Mouse (Mus musculus): ENCODE results near the gene Cox10. TPM values are rescaled to one million over a fixed set of nuclear protein-coding genes. Genes with fewer than 3 reads are reported as not detected.

Cox10 gene
- total RNA-seq, 2 experiments from 2014 or later: 22.1 to 24.5 TPM

DNA sequence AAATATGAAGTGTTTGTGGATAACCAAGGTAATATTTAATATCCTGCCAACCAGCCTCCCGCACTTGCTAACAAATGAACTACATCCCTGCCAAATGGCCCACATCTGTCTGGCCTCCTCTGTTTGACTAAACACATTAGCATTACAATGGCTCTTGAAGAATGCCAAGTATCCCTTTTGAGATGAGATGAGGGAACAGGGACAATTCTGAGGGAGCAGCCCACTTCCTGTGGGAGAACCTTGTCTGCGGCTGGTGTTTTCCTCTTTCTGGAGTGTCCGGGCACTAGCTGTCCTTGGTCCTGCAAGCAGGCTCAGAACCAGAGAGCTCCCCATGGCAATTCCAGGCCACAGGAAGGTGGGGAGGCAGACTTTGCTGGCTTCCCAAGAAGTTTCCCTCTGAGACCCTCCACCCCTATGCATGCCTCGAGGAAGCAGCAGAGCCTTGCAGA, 126.5 kb downstream of the Cox10 start:
- DNase-seq: no peak

DNA sequence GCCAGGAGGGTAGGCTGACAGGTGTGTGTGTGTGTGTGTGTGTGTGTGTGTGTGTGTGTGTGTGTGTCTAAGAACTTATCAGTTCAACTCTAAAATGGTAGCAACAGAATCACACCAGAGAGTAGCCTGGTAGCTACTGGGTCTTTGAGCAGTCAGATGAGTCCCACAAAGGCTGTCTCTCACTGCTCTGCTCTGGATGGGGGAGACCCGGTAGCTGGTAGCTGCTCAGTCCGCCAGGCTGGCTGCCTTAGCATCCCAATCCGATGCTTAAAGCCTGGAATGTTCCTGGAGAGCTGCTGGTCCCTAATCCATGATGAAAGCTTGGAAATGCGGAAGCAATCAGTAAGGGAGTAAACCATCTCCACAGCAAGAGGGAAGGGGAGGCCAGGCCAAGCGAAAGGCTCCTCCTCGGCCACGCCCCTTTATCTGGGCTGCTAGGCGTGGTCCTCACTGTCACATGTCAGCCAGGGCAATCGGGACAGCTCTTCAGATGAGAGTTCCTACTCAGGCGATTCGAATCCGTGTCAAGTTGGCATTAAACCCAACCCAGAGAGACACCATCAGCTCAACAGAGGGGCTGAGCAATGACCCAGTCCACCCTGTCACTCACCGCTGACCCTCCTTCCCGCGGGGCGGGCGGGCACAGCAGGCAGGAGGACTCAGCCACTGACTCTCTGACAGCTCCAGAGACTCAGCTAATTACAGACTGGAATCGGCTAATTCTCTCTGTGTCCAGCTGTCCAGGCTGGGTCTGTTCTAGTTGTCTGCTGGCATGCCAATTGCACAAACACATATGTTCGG, 127.2 kb downstream of the Cox10 start:
- no peak for DNase-seq

DNA sequence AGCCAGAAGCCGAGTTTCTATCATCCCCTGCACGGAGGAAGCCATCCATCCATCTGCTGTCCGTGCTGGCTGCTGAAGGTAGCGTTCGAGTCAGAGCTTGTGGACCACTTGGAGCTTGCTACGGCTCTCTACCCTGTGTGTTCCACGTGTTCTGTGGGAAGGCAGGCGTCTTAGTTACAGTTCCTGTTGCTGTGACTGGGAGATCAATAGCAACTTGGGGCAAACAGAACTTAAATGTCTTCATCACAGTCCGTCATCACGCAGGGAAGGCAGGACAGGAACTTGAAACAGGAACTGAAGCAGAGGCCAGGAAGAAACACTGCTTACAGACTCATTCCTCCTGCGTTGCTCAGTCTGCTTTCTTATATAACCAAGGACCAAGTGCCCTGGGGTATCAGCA, 130.9 kb downstream of the Cox10 start:
- no peak for DNase-seq

DNA sequence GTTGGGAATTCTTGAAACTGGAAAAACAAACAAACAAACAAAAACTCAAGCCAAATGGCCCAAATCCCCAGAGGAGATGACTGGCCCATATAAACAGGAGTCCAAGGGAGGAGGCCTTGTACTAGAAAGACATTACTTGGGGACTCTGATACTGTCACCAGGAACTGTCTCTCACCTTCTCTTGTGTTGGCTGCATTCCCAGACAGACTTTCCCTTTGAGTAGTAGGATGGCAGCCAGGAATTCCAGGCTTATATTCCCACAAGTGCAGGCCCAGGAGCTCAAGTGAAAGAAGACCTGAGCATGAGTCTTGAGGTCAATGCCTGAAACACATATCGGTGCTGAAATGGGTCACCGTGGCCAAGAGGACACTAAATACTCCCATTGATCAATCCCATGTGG, 132.2 kb downstream of the Cox10 start:
- DNase-seq: no peak

DNA sequence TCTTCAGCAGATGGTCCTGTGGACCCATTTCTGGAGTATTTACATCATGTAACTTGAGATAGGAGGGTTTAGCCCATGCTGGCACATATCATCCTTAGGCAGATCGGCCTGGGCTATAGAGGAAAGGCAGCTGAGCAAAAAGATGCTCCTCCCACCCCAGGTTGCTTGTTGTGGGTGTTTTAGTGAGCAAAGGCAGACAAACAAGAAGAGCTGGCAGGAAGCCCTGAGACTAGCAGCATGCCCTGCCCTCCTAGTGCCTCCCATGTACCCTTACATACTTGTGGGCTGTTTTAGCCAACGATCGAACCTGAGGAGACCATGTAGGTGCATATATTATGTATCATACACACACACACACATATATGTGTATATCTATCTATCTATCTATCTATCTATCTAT, 135.3 kb downstream of the Cox10 start:
- no peak for DNase-seq

DNA sequence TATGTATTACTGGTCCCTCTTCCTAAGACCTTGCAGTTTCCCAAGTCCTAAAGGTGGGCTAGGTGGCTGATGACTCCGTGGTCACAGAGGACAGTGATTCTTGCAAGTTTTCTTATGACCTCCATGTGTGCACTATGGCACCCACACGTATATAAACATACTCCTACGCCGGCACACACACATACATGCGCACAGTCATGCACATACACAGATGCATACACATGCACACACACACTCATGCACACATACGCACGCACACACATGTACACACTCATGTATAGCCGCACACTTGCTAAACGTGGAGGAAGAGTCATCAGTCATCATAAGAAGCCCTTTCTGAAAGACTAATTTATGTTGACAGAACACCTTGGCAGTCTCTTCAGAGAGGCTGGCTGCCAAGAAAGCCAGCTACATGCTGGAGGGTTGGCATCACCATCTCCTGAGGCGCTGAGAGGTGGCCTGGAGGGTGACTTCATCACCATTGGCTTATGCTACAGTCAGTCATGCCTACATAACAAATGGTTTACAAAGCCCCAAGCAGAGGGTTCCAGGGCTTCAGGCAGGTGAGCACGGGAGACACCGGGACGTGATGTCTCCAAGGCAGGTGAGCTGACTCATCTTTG, 135.9 kb downstream of the Cox10 start:
- DNase-seq: no peak

DNA sequence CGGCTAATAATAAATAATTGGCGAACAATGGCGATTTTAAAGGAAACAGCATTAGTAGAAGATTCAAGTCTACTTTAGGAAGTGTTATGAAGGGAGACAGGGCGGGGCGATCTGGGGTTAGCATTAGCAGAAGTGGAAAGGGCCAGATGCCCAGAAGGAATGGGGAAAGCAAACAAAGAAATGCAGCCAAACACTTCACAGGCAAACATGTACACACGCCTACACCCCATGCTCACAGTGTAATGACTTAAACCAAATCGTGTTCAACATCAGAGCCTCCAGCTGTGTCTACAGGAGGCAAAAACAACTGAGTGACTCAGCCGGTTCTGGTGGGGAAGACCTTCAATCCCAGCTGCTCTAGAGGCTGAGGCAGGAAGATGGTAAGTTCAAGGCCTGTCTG, 137.1 kb downstream of the Cox10 start:
- DNase-seq: no peak

DNA sequence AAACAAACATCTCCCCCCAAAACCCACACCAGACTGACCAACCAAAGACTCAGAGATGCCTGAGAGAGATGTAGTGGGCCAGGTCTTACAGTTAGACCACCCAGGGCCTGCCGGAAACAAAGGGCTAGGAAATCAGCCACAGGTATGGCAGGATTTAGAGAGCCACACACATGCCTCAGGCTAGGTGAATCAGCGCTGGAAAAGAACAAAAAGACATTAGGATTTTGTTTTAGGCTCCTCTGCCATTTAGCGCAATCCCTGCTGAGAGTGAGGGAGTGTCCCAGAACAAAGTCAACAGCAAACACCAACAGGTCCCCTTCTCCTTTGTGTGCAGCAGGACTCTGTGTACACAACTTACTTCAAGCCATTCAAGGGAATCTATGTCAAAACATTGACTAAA, 142.6 kb downstream of the Cox10 start:
- DNase-seq: no peak

DNA sequence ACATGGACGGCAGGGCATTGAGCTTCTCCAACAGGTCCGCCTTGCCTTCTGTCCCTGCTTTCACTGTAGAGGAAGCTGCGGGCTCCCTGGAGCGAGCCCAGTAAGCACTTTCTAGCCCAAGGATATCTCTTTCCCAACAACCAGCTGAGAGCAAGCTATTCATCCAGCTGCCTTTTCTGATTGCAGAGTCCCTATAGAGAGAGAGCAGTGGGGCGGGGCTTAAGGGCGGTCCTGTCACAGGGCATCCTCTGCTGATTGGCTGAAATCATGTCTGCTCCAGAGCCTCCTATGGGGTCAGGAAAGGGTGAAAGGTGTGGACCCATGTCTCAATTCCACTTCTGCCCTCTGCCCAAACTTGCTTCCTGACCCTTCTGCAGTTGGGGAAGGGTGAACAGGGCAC, 152.4 kb downstream of the Cox10 start:
- no peak for DNase-seq

DNA sequence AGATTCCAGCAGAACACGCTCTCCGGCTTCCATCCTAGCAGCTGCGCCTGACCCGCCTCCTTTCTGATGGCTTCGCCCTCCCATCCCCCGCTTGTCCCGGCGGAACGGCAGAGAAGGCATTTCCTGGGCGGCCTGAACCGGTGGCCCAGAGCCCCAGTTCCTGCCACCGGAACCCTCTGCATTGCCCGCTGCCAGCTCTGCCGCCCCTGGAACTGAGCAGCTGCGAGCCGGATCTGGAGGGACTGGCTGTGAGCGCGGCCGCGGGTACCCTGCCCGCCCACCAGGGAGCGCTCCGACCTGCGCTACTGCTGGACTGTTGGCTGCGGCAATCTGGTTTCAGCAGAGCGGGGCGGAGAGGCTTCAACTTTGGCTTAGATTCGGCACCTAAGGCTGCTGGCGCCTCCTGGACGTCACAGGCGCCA, 154.1 kb downstream of the Cox10 start:
- peak; percentile 71 to 73 for DNase-seq

DNA sequence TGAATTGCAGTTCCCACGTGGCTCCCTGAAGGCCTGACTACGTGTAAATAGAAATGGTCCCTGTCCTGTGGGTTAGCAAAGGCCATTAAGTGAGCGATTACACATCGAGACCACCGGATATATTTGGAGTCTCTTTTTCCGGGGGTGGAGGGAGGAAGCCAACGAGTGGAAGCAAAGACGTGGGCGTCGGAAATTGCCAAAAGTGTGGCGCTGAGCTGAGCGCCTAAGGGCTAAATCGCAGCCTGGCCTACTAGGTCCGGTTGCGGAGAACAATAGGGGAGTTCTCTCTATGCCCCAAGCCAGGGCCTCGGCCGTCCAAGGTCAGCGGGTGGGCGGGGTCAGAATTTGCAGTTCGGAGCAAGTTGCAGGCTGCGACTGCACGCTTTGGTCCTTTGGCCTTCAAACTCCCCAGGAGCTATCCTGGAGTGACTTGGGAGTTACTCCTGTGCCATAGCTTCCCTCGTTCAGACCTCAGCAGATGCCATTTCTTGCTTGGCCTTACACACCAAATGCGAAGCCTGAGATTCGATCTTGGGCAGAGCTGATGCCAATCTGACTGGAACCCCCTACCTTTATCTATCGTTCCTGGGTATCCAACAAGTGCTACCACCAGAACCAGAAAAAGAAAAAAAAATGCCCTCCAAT, 154.9 kb downstream of the Cox10 start:
- no peak for DNase-seq

DNA sequence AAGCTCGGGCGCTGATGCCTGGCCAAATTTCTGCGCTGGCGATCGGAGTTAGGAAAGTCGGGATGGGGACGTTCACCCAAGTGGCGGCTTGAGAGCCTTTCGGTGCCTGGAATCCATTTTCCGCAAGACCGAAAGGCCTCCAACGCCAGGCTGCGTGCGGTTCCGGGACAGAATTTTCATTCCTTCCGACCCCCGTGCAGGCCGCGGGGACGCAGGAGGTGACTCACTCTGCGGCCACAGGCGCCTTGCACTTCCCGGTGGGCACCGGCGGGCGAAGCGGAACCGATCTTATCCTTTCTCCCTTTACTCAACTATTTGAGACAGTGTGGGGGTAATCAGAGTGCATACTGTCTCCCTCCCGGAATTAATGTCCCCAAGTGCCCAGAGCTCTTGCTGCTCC, 155.9 kb downstream of the Cox10 start:
- no peak for DNase-seq

DNA sequence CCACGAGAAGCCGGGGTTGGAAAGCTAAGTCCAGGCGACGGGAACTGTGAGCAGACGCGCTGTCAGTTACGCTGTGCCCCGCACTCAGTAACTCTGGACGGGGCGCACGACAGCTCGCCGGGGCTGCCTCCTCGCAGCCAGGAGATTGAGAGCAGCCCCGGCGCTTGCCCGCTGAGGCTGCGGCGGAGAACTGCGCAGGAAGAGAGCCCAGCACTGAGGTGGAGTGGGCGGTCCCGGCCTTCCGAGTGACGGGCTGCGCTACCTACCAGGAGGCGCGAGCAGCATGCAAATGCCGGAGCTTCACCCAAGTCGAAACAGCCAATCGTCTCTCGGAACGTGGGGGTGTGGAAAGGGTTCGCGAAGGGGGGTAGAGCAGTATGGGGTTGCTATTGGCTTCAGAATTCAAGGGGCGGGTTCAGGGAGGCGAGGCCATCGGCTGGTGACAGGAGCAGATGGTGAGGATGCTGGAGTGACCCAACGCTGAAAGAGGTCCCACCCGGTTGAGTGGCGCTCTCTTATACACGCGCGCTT, 157.1 kb downstream of the Cox10 start, which contains the start of gene Hs3st3b1:
Hs3st3b1 (minus strand) TSS at position 200 of the 531 bp plus-strand sequence.
- peak; percentile 65 to 68 for DNase-seq

DNA sequence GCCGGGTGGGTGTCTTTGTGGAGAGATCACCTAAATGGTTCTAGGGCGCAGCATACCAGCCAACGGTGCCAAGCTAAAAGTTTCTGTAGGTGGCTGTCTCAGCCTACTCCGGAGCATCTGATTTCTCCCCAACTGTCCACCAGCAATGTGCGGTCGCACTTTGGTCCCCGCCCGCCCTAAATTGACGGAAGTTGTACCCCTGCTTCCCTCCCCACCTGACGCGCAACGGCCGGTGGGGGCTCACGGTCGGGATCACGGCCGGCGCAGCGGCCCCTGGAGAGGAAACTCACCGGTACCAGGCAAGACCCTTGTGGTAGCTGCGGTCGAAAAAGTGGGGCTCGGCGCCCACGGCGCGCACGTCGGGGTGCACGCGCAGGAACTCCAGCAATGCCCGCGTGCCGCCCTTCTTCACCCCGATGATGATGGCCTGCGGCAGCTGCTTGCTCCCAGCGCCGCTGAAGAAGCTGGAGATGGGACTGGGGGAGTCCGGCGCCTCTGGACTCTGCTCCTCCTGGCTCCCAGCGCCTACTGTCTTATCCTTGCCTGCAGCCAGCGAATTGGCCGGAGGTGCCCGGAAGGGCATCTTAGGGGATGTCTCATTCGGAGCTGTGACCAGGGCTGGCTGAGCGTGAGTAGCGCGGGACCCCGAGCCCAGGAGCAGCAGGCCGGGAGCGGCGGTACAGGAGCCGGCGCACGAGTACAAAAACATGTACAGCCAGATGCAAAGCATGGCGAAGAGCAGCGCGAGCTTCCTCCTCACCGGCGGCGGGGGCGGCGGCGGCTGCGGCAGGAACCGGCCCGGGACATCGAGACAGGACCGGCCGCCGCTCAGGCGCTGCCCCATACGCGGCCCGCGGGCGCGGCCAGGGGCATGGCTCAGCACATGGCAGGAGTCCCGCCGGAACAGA, 158.0 kb downstream of the Cox10 start:
- DNase-seq: no peak

DNA sequence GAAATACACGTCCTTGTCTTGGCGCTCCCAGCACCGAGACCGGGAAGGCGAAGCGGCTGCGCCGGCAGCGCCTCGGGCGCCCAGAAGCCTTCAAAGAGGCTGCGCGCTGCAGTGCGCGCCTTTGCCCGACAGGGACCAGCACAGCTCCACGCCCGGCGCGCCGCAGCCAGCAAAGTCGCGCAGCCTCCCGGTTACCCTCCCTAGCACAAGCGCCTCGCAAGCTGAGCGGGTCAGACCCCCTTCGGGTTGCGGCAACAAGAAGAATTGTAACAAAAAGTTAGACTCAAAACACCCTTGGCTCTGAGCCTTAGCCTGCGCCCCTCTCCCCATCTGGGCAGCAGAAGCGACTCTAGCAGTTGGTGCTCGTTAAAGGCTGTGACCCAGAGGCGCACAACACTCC, 158.7 kb downstream of the Cox10 start:
- peak; percentile 64 to 74 for DNase-seq

DNA sequence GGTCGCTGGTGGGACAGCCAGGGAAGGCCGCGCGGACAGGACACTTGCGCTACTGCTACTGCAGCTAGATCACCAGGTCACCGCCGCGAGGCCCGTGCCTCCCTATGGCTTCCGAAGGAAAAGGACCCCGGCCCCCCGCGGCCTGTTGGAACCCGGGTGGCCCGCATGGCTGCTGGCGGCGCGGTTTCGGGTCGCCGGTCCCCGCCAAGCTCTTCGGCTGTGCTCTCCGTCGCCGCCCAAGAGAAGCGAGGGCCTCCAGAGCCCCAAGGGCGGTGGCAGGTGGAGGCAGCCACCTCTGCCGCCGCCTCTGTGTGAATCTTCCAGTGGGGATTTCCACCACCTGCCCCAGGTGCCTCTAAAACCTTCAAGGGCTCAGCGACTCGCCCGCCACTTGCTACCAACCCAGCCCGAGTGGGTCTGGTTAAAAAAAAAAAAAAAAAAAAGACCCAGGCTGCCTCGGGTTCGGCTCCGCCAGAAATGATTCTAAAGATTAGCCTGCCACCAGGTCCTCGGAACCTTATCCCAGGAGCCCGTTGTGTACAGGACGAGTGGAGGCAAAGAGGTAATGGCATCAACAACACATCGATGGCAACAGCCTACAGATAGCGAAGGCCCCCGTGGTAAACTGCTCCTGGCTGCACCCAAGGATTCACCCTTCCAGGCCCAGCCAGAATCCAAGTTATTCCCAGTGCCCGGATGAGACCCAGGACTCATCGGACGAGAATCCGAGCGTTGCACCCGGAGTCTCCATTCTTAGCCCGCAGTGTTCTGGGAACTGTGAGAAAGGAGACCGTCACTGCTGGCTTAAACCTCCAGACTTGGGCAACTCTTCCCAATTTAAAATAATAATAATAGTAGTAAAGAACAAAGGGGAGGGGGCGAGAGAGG, 159.8 kb downstream of the Cox10 start:
- DNase-seq: no peak

DNA sequence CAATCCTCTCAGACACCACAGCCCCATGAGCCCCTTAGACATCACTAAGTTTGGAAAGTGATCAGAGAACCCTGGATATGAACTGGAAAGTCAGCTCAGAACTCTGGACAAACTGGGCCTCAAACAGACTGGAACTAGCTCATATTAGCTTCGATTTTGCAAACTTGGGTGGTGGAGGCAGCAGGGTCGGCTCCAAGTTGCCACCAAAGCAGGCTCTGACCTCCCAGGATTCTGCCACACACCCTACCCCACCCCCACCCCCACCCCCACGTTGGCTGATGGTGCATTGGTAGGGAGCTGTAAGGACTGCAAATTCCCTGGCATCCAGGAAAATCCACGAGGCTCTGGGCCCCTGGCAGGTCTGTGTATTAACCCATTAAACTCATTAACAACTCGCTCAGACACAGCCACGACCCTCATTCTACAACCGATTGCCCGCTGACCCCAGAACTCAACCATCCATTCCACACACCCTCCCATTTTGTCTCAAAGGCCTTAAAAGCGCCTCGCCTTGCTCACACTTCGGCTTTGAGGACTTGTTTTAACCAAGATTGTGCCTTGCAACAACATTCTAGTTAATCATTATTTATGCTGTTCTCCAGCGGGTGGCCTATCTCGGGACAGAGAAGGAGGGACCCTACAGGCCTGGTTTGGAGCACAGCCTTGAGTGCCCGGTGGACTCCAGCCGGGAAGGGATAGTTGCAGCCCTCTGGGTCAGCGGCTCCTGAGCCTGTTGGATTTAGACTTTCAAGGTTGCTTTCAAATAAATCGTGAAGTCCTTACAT, 160.8 kb downstream of the Cox10 start:
- DNase-seq: no peak

DNA sequence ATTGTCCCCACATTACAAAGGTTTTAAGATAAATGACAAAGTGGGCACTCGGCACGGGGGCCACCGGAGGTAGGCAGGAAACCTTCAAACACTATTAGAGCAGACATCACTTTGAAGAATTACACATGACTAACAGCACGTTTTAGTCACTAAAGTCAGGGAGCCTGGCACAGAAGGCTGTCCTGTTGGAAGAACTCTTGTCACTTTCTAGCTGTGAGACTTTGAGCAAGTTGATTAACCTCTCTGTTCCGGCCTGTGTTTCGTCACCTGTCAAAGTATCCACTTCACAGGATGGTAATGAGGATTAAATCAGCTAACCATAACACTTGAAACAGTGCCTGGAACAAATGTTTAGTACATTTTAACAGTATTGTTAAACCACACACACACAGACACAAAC, 161.7 kb downstream of the Cox10 start:
- DNase-seq: no peak

DNA sequence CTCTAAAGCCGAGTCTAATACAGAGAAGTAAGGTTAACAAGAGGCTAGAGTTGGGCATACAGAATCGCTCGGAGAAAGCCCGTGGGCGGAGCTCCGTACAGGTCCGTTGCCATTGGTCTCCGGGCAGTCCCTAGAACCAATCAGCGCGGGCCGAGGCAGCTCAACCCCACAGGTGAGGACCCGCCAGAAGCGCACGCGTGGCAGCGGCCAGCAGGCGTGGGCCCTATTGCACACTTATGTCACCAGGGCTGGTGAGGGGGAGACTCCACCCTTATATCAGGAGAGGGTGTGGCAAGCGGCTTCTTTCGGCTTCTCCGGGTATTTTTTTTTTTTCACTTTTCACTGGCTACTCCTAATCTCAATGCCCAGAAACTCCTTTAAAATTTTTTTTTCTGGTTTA, 164.9 kb downstream of the Cox10 start:
- DNase-seq: peak in 1 of 2 experiments; percentile 20

DNA sequence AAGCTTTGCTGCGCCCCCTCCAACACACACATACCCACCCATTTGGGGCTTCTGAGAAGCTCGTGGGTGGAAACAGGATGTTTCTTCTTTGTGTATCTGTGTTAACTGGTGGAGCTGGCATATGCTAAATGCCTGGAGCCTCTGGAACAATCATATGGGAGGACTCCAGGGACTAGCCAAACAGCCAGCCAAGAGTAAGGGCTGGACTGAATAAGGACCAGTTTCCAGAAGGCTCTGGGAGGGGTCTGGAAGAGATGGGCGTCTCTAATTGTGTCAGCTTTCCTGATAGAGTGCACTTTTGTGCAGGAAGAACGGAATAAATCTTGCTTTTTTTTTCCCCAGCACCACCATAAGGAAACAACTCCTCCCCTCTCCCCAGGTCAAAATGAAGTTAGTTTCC, 165.3 kb downstream of the Cox10 start:
- no peak for DNase-seq
